20 mouse cellular contexts compared by ENCODE assay signal in genomic region chrX:43122001-43122400, GRCm38 (mm10).
"Had no signal": no experiment of that assay in that cellular context is flagged by ENCODE, and none has a peak within 500 bp of the region (broad histone marks: within the 10 kb centered on the region; RNA-seq: fewer than 3 reads in every experiment).

No protein-coding gene starts in this region.

- H3K4me1 ChIP-seq: kidney, embryonic 15.5 days; limb, embryonic 12.5 days; limb, embryonic 15.5 days; midbrain, embryonic 12.5 days; stomach, embryonic 15.5 days had no signal

- H3K27ac ChIP-seq: kidney, embryonic 15.5 days; left cerebral cortex, adult 2 months; limb, embryonic 12.5 days; limb, embryonic 15.5 days; liver, embryonic 14.5 days; macrophage; midbrain, embryonic 12.5 days; stomach, embryonic 15.5 days had no signal

- H3K4me3 ChIP-seq: kidney, embryonic 15.5 days; left cerebral cortex, adult 2 months; limb, embryonic 12.5 days; limb, embryonic 15.5 days; midbrain, embryonic 12.5 days; stomach, embryonic 15.5 days had no signal

- ATAC-seq: liver, postnatal 0 days; lung, postnatal 0 days; midbrain, embryonic 16.5 days had no signal

- H3K27me3 ChIP-seq: kidney, embryonic 15.5 days; limb, embryonic 12.5 days; limb, embryonic 15.5 days; midbrain, embryonic 12.5 days; stomach, embryonic 15.5 days had no signal

- DNase-seq: kidney, postnatal 10 days; kidney, postnatal 36 days; layer of hippocampus, postnatal 36 days; left cerebral cortex, postnatal 4 days; liver, postnatal 0 days; lung, embryonic 14.5 days; right cerebral cortex, adult 18-20 months; right cerebral cortex, postnatal 14 days; right cerebral cortex, postnatal 4 days; thymus, postnatal 25 days had no signal
